Mouse (Mus musculus): ENCODE data around the gene 5330417C22Rik.

5330417C22Rik gene

GRCm38 (mm10) chr3:108414857-108415830 lies 121.2 kb downstream of the 5330417C22Rik start, which contains the start of gene Celsr2:
Gene Celsr2 (minus strand): TSS chr3:108415552.
- no peak for DNase-seq (ENCODE audit: extremely low read depth, low read depth)

- no peak for DNase-seq (ENCODE audit: extremely low read depth, low read depth)
Measured at GRCm38 (mm10) chr3:108413634-108414360, 122.5 kb downstream of the 5330417C22Rik start.

- DNase-seq (ENCODE audit: extremely low read depth, low read depth), result no peak
Measured at GRCm38 (mm10) chr3:108411754-108412121, 124.6 kb downstream of the 5330417C22Rik start.

GRCm38 (mm10) chr3:108411026-108411753 lies 125.1 kb downstream of the 5330417C22Rik start:
- no peak for DNase-seq (ENCODE audit: extremely low read depth, low read depth)

- DNase-seq (ENCODE audit: extremely low read depth, low read depth), result no peak
Measured at GRCm38 (mm10) chr3:108410359-108410714, 126.0 kb downstream of the 5330417C22Rik start.

- DNase-seq (ENCODE audit: extremely low read depth, low read depth), result no peak
Measured at GRCm38 (mm10) chr3:108409656-108410358, 126.5 kb downstream of the 5330417C22Rik start.

GRCm38 (mm10) chr3:108408517-108409008 lies 127.8 kb downstream of the 5330417C22Rik start:
- no peak for DNase-seq (ENCODE audit: extremely low read depth, low read depth)

- DNase-seq (ENCODE audit: extremely low read depth, low read depth), result no peak
Measured at GRCm38 (mm10) chr3:108406306-108406885, 129.9 kb downstream of the 5330417C22Rik start.
